Mouse (Mus musculus) gastrocnemius, postnatal 10 days (tissue): ENCODE results near the gene Filip1. TPM values are rescaled to one million over a fixed set of nuclear protein-coding genes. Genes with fewer than 3 reads are reported as not detected.

Experiments used
- DNase-seq: peaks from one replicate; pipeline ENCODE4 v3.0.0; 2021; ENCODE audit warnings: mixed read lengths
- total RNA-seq, 2 experiments: library from RNA; stranded (reverse); gene quantifications; 2 replicates each; pipeline ENCODE4 v1.2.3; 2021

Filip1 gene
- total RNA-seq, 2 experiments from 2014 or later = 69.5 to 75.8 TPM

GRCm38 (mm10) chr9:79825526-79825925 is 187.1 kb downstream of the Filip1 start:
- DNase-seq = no peak

DNA sequence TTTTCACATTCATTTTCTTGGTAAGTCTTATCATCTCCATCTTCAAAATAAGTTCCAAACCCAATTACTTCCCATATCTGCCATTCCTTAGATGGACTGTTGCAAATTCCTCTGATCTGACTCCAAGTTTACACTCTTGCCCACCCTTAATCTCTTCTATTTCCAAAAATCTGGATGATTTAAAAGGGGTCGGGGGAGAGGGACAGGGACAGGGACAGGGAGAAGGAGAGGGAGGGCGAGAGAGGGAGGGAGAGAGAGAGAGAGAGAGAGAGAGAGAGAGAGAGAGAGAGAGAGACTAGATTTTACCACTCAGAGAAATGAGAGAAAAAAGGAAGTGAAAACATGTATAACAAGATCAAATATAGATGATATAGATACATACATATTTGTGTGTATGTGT is 188.8 kb downstream of the Filip1 start:
- DNase-seq = no peak

GRCm38 (mm10) chr9:79823438-79823837 is 189.2 kb downstream of the Filip1 start:
- no peak for DNase-seq

- no peak for DNase-seq
Observed at GRCm38 (mm10) chr9:79816464-79816863, 196.2 kb downstream of the Filip1 start.

DNA sequence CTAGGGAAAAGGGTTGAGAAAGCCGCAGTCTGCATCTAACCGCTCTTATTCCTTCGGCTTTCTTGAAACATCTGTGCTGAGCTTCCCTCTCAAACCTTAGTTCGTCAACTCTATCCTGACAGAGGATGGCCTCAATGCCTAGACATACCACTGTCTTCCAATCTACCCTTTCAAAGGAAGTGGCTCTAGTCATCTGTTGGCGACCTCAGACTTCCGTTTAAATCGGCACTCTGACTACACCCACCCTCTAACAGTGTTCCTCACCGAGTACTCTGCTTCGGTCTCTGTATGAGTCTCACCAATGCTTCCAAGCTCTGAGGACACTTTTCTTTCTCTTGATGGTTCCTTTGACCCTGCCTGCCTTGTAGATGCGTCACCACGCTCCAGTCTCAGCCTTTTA is 196.6 kb downstream of the Filip1 start:
- no peak for DNase-seq

DNA sequence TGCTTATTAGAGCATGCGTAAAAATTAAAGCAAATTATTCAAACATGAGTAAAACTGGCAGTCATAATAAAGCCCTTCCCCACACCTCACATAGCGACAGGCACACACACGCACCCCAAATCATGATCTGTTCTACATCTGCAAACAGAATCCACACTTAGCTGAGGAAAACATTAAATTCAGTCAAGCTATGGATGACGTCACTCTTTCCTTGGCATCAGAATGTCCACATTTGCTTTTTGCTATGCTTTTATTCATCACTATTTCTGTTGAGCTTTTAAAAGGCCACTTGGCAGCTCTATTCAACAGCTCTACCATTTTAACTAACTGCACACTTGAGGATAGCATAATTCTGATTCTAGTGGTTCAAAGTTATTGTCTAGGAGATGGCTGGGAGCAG is 198.1 kb downstream of the Filip1 start:
- no peak for DNase-seq

- DNase-seq = no peak
Observed at GRCm38 (mm10) chr9:79810969-79811902, 201.4 kb downstream of the Filip1 start.

- no peak for DNase-seq
Observed at GRCm38 (mm10) chr9:79810534-79810933, 202.1 kb downstream of the Filip1 start.

DNA sequence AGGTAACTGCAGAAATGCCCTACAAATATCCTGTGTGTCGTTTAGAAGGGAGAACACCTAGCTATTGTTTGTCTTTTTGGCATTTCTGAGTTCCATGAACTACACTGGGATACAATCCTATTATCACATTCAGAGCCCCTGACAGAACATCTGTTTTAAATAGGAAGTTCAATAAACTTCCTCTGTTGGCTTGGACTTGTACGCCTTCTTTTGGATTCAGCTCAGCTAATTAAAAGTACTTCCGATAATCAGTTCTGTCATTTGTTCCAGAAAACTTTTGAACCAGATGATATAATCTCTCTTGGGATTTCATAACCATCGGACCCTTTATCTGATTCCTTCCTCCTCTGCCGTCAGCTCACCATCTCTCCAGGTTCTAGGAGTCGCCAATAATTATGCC is 203.2 kb downstream of the Filip1 start:
- DNase-seq = no peak

- DNase-seq = no peak
Observed at GRCm38 (mm10) chr9:79807178-79807577, 205.5 kb downstream of the Filip1 start.

DNA sequence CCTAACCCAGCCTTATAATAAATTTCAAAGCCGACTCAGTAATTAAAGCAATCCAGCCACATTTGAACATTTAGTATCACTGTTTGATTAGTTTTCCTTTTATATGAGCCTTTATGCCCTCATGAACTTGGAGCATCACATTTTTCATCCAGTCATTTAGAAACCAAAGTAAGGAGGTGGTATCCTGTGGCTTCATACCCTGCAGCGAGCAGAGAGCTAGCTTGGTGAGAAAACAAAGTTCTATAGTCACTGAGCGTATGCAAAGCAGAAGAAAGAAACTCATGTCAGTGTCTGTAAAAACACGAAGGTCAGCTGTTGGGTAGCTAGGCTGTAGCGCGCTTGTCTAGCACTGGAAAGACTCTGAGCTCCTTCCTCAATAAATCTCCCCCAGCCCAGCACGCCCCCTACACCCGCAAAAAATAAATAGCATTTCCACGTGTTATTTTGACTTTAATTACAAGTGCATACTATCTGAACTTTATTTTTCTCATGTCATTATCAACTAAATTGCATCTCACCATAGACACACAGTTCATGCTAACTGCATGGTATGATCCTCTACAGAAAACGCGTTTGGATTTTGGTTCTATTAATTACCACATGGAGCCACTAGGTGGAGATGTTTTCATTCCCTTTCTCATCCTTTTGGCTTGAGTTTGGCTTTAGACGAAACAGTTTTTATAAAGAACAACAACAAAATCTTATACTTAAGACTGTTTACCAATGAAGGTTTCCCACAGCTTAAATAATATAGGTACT is 206.2 kb downstream of the Filip1 start:
- DNase-seq = no peak

DNA sequence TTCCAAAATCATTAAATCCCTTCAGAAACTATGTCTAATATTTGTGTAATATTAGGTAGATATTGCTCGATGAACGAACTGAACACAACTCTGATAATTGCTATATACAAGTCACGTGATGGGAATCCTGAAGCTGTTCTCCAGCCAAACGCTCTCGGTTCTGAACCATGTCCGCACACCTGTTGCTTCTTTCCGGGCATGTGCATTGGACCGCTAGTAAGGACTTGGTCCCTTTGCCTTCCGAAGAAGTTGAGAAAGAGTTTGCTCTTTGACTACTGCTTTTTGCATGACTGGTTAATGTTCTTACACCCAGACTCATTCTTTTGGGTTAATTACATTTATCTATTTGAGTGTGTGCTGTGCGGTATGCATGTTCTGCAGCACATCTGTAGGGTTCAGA is 207.2 kb downstream of the Filip1 start:
- DNase-seq = no peak

GRCm38 (mm10) chr9:79796461-79797135 is 216.1 kb downstream of the Filip1 start:
- DNase-seq = no peak

GRCm38 (mm10) chr9:79795076-79795475 is 217.6 kb downstream of the Filip1 start:
- no peak for DNase-seq

- peak; percentile 94 for DNase-seq
Observed at GRCm38 (mm10) chr9:79792841-79793835, 219.5 kb downstream of the Filip1 start, which contains the start of gene Tmem30a. Tmem30a (minus strand) TSS chr9:79793507.

- no peak for DNase-seq
Observed at GRCm38 (mm10) chr9:79785794-79786085, 226.9 kb downstream of the Filip1 start.

- no peak for DNase-seq
Observed at GRCm38 (mm10) chr9:79784934-79785793, 227.5 kb downstream of the Filip1 start.

DNA sequence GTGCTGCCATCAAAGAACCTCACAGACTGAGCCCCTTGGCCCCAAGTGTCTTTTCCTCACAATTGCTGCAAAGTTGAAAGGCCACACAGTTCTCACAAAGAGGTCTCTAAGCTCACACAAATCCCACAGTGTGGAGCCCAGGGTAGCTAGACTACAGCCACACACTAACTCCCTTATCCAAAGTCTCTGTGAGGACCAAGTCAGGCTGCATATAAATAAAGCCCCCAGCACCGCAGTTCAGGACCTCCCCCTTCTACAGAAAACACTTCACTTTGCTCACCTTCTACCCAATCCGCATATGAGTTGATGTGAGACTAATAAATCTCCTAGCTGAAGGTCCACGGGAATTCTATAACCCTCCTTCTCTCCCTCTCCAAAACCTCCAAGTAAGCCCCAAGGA is 228.2 kb downstream of the Filip1 start:
- DNase-seq = no peak

- DNase-seq = no peak
Observed at GRCm38 (mm10) chr9:79779354-79779753, 233.3 kb downstream of the Filip1 start.

DNA sequence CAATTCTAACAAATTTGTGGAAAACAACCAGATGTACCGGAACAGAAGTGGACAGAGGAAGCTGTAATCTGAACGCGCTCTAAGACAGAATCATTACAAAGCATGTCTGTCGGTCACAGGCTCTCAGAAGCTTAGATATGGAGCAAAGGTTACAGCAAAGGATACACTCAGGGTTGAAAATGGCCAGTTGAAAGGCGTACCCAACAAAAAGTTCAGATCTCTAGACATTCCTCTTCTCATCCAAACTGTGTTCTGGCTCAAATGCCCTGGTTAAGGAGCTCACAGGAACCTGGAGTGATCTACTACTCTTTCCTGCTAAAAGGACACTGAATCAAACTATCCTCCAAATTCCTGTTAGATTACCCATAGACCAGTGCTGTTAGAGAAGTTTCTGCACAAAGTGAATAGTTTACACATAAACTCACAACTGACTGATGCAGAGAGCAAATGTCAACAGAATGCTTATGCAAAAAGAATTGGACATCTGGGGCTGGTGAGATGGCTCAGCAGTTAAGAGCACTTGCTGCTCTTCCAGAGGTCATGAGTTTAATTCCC is 245.6 kb downstream of the Filip1 start:
- no peak for DNase-seq
